Comparison of ENCODE assay signal across 10 mouse cellular contexts in genomic region chr5:72904903-72905790, GRCm38 (mm10). TPM values are rescaled to one million over a fixed set of nuclear protein-coding genes. Genes with fewer than 3 reads are reported as not detected.
DNase-seq lines count a peak whose midpoint lies in the region; ATAC-seq and TF ChIP-seq lines count a peak whose summit lies in the region.
"Had no signal": no experiment of that assay in that cellular context is flagged by ENCODE, and none has a peak within 500 bp of the region (broad histone marks: within the 10 kb centered on the region; RNA-seq: fewer than 3 reads in every experiment).

No protein-coding gene starts in this region.

- H3K9ac ChIP-seq in limb, embryonic 13.5 days = no peak overlapping the region
- H3K9ac ChIP-seq: lung, embryonic 15.5 days had no signal

- no peak for DNase-seq in limb, embryonic 10.5 days (ENCODE audit: low spot score)
- peak; percentile 5 for DNase-seq in brain, embryonic 14.5 days (ENCODE audit: low read depth)
- DNase-seq in heart, postnatal 14 days = peak; percentile 25 to 57
- DNase-seq in adrenal gland, postnatal 25 days = no peak
- DNase-seq in layer of hippocampus, adult 18-20 months (ENCODE audit: low spot score in 2 of 2) = no peak
- DNase-seq: retina, postnatal 1 day had no signal

- H3K4me1 ChIP-seq in limb, embryonic 13.5 days = no peaks in the 10 kb centered on the region; the same call in 1 of the 2 replicates
- no peaks in the 10 kb centered on the region for H3K4me1 ChIP-seq in limb, embryonic 10.5 days

- TF ChIP-seq POLR2A in brain, embryonic 14.5 days (IDR thresholded peaks at IDR 0.05; ENCODE audit: borderline replicate concordance, extremely low read depth, insufficient read depth, insufficient read length, poor library complexity, severe bottlenecking) = no peak

- no peak overlapping the region for H3K4me3 ChIP-seq in limb, embryonic 13.5 days
- H3K4me3 ChIP-seq in limb, embryonic 10.5 days = no peak overlapping the region
- H3K4me3 ChIP-seq: lung, embryonic 15.5 days had no signal

- no peak overlapping the region; the same call in 1 of the 2 replicates for H3K27ac ChIP-seq in limb, embryonic 13.5 days
- H3K27ac ChIP-seq in limb, embryonic 10.5 days = no peak overlapping the region
- H3K27ac ChIP-seq: lung, embryonic 15.5 days had no signal

- no peaks in the 10 kb centered on the region for H3K36me3 ChIP-seq in limb, embryonic 13.5 days
- H3K36me3 ChIP-seq in limb, embryonic 10.5 days = no peaks in the 10 kb centered on the region
- H3K36me3 ChIP-seq: lung, embryonic 15.5 days had no signal

- H3K27me3 ChIP-seq in limb, embryonic 13.5 days = no peaks in the 10 kb centered on the region
- no peaks in the 10 kb centered on the region for H3K27me3 ChIP-seq in limb, embryonic 10.5 days (ENCODE audit: low read depth, poor library complexity, severe bottlenecking)
- H3K27me3 ChIP-seq: lung, embryonic 15.5 days had no signal

- 73% methylated on average over 18 of the region's 18 CpGs for WGBS in limb, embryonic 13.5 days
- WGBS in limb, embryonic 10.5 days = 83% methylated on average over 18 of the region's 18 CpGs

- 0 out of 2 replicates have a peak, but pooled peaks have one; percentile 54 for ATAC-seq in limb, embryonic 13.5 days (ENCODE audit: low FRiP score, low read depth)
- ATAC-seq in megakaryocyte progenitor cell, adult 5-6 weeks (replicated peaks; ENCODE audit: poor library complexity) = peak; percentile 64
- ATAC-seq in cerebellum, adult (ENCODE audit: insufficient number of reproducible peaks, low FRiP score, low TSS enrichment) = no peak

- H3K9me3 ChIP-seq in limb, embryonic 13.5 days = no peaks in the 10 kb centered on the region
- H3K9me3 ChIP-seq in limb, embryonic 10.5 days (replicated peaks) = no peaks in the 10 kb centered on the region
- H3K9me3 ChIP-seq: lung, embryonic 15.5 days had no signal

- H3K4me2 ChIP-seq in limb, embryonic 13.5 days (replicated peaks) = no peak overlapping the region
- H3K4me2 ChIP-seq: lung, embryonic 15.5 days had no signal

- TF ChIP-seq CTCF in brain, embryonic 14.5 days (IDR thresholded peaks at IDR 0.05; ENCODE audit: borderline replicate concordance, extremely low read depth, insufficient read depth, insufficient read length) = no peak

- intact Hi-C loops in heart, postnatal 14 days (cut with DNase I) = no loop called here

RNA-seq across cellular contexts. Expression of gene Slain2, which starts 9.0 kb away (rescaled TPM):
- polyA plus RNA-seq in limb, embryonic 13.5 days (2015; fragmentation: Nextera tagmentation; extraction: Ambion mirVana) = 14.7 and 16.0 TPM in 2 replicates
- 18.0 and 19.8 TPM in 2 replicates for polyA plus RNA-seq in limb, embryonic 10.5 days (2016; fragmentation: Nextera tagmentation; extraction: Ambion mirVana)
- polyA plus RNA-seq in brain, embryonic 14.5 days (2012; rRNA removed) = 22.7 and 31.0 TPM in 2 replicates
- 100 to 1,000 TPM; 109 to 122 TPM for total RNA-seq in heart, postnatal 14 days (2021)
- total RNA-seq in megakaryocyte progenitor cell, adult 5-6 weeks (2015) = 43.2 and 48.5 TPM in 2 replicates
- 48.0 and 58.0 TPM in 2 replicates for total RNA-seq in megakaryocyte progenitor cell, adult 5-6 weeks (2017)
- total RNA-seq in adrenal gland, postnatal 25 days (2021) = 57.9 and 59.1 TPM in 2 replicates
- 10 to 100 TPM; 23.2 TPM for total RNA-seq in layer of hippocampus, adult 18-20 months (2021)

RNA-seq across cellular contexts. Expression of gene Tec, which starts 36.9 kb away (rescaled TPM):
- polyA plus RNA-seq in limb, embryonic 13.5 days (2015; fragmentation: Nextera tagmentation; extraction: Ambion mirVana) = 5.2 and 5.5 TPM in 2 replicates
- 2.8 and 3.1 TPM in 2 replicates for polyA plus RNA-seq in limb, embryonic 10.5 days (2016; fragmentation: Nextera tagmentation; extraction: Ambion mirVana)
- polyA plus RNA-seq in brain, embryonic 14.5 days (2012; rRNA removed) = 2.9 and 3.9 TPM in 2 replicates
- total RNA-seq in heart, postnatal 14 days (2021) = 10 to 100 TPM; 11.0 to 11.9 TPM
- total RNA-seq in megakaryocyte progenitor cell, adult 5-6 weeks (2015) = 23.4 and 23.5 TPM in 2 replicates
- 33.4 and 42.2 TPM in 2 replicates for total RNA-seq in megakaryocyte progenitor cell, adult 5-6 weeks (2017)
- total RNA-seq in adrenal gland, postnatal 25 days (2021) = 2.1 and 2.3 TPM in 2 replicates
- total RNA-seq in layer of hippocampus, adult 18-20 months (2021) = 1 to 10 TPM; 1.2 to 1.7 TPM

Comparison
In these comparisons a context has a peak if more than half of its experiments do, and no peak if none do; other contexts are left out.
1. DNase-seq: peak in brain, embryonic 14.5 days (single experiment) and heart, postnatal 14 days (2 of 2); none in limb, embryonic 10.5 days (single experiment), adrenal gland, postnatal 25 days (single experiment) and layer of hippocampus, adult 18-20 months (0 of 2).